Mouse (Mus musculus): Measurements from ENCODE around the gene Comtd1. TPM values are rescaled to one million over a fixed set of nuclear protein-coding genes. Genes with fewer than 3 reads are reported as not detected.

Comtd1 gene
- polyA plus RNA-seq, 1 experiment from 2014 or later, result 19.4 TPM

GRCm38 (mm10) chr14:21812590-21813162, 36.1 kb downstream of the Comtd1 start:
- H3K9ac ChIP-seq (ENCODE audit: low read depth, low read length), result no peak overlapping the region
- 21% methylated on average over 13 of the region's 14 CpGs for WGBS
- H3K36me3 ChIP-seq (ENCODE audit: control insufficient read depth, insufficient read depth, low read length), result no peaks in the 10 kb centered on the region
- no peak overlapping the region for H3K27ac ChIP-seq (replicated peaks; ENCODE audit: low read depth, low read length)
- no peaks in the 10 kb centered on the region for H3K27me3 ChIP-seq (replicated peaks; ENCODE audit: control insufficient read depth, insufficient read depth, low read length)
- H3K4me3 ChIP-seq (ENCODE audit: low read depth, low read length), result no peak overlapping the region
- DNase-seq (ENCODE audit: low spot score) (peak; percentile 77), ATAC-seq (ENCODE audit: low read depth) (no peak)
- H3K9me3 ChIP-seq (ENCODE audit: control insufficient read depth, low read length), result no peaks in the 10 kb centered on the region
- no peaks in the 10 kb centered on the region for H3K4me1 ChIP-seq (ENCODE audit: control insufficient read depth, insufficient read depth, low read length)
- no peak overlapping the region for H3K4me2 ChIP-seq (ENCODE audit: low read depth, low read length)

- no peak for ATAC-seq (ENCODE audit: low read depth)
- WGBS, result 83% methylated on average over 10 of the region's 10 CpGs
- H3K9ac ChIP-seq (ENCODE audit: low read depth, low read length), result no peak overlapping the region
These were observed 36.9 kb downstream of the Comtd1 start for GRCm38 (mm10) chr14:21811744-21812393.

GRCm38 (mm10) chr14:21811301-21811700, 37.5 kb downstream of the Comtd1 start:
- Histone ChIP-seq H3K4me2 (ENCODE audit: low read depth, low read length) (no peak overlapping the region), H3K9ac (ENCODE audit: low read depth, low read length) (no peak overlapping the region), H3K36me3 (ENCODE audit: control insufficient read depth, insufficient read depth, low read length) (no peaks in the 10 kb centered on the region), H3K4me3 (ENCODE audit: low read depth, low read length) (no peak overlapping the region), H3K27me3 (replicated peaks; ENCODE audit: control insufficient read depth, insufficient read depth, low read length) (no peaks in the 10 kb centered on the region), H3K9me3 (ENCODE audit: control insufficient read depth, low read length) (no peaks in the 10 kb centered on the region), H3K27ac (replicated peaks; ENCODE audit: low read depth, low read length) (no peak overlapping the region), H3K4me1 (ENCODE audit: control insufficient read depth, insufficient read depth, low read length) (no peaks in the 10 kb centered on the region)
- WGBS, result 86% methylated on average over 4 of the region's 4 CpGs
- DNase-seq (ENCODE audit: low spot score) (no peak), ATAC-seq (ENCODE audit: low read depth) (no peak)

More at GRCm38 (mm10) chr14:21811744-21812393, 36.9 kb downstream of the Comtd1 start:
- H3K4me2 ChIP-seq (ENCODE audit: low read depth, low read length), result no peak overlapping the region
- no peaks in the 10 kb centered on the region for H3K4me1 ChIP-seq (ENCODE audit: control insufficient read depth, insufficient read depth, low read length)
- no peaks in the 10 kb centered on the region for H3K9me3 ChIP-seq (ENCODE audit: control insufficient read depth, low read length)
- no peak for DNase-seq (ENCODE audit: low spot score)
- no peaks in the 10 kb centered on the region for H3K36me3 ChIP-seq (ENCODE audit: control insufficient read depth, insufficient read depth, low read length)
- no peak overlapping the region for H3K27ac ChIP-seq (replicated peaks; ENCODE audit: low read depth, low read length)
- no peak overlapping the region for H3K4me3 ChIP-seq (ENCODE audit: low read depth, low read length)
- no peaks in the 10 kb centered on the region for H3K27me3 ChIP-seq (replicated peaks; ENCODE audit: control insufficient read depth, insufficient read depth, low read length)

GRCm38 (mm10) chr14:21809418-21809817, 39.4 kb downstream of the Comtd1 start:
- Histone ChIP-seq H3K4me2 (ENCODE audit: low read depth, low read length) (no peak overlapping the region), H3K36me3 (ENCODE audit: control insufficient read depth, insufficient read depth, low read length) (no peaks in the 10 kb centered on the region), H3K27ac (replicated peaks; ENCODE audit: low read depth, low read length) (no peak overlapping the region), H3K4me1 (ENCODE audit: control insufficient read depth, insufficient read depth, low read length) (no peaks in the 10 kb centered on the region), H3K27me3 (replicated peaks; ENCODE audit: control insufficient read depth, insufficient read depth, low read length) (no peaks in the 10 kb centered on the region), H3K9me3 (ENCODE audit: control insufficient read depth, low read length) (no peaks in the 10 kb centered on the region), H3K4me3 (ENCODE audit: low read depth, low read length) (no peak overlapping the region), H3K9ac (ENCODE audit: low read depth, low read length) (no peak overlapping the region)
- DNase-seq (ENCODE audit: low spot score), result no peak
- no peak for ATAC-seq (ENCODE audit: low read depth)
- WGBS, result 79% methylated on average over 2 of the region's 2 CpGs

GRCm38 (mm10) chr14:21808208-21808922, 40.4 kb downstream of the Comtd1 start:
- 83% methylated on average over 8 of the region's 8 CpGs for WGBS
- no peaks in the 10 kb centered on the region for H3K27me3 ChIP-seq (replicated peaks; ENCODE audit: control insufficient read depth, insufficient read depth, low read length)
- no peaks in the 10 kb centered on the region for H3K4me1 ChIP-seq (ENCODE audit: control insufficient read depth, insufficient read depth, low read length)
- DNase-seq (ENCODE audit: low spot score) (no peak), ATAC-seq (ENCODE audit: low read depth) (no peak)
- no peak overlapping the region for H3K27ac ChIP-seq (replicated peaks; ENCODE audit: low read depth, low read length)
- H3K36me3 ChIP-seq (ENCODE audit: control insufficient read depth, insufficient read depth, low read length), result no peaks in the 10 kb centered on the region
- no peaks in the 10 kb centered on the region for H3K9me3 ChIP-seq (ENCODE audit: control insufficient read depth, low read length)
- H3K9ac ChIP-seq (ENCODE audit: low read depth, low read length), result no peak overlapping the region
- H3K4me2 ChIP-seq (ENCODE audit: low read depth, low read length), result no peak overlapping the region
- no peak overlapping the region for H3K4me3 ChIP-seq (ENCODE audit: low read depth, low read length)

GRCm38 (mm10) chr14:21806631-21807160, 42.1 kb downstream of the Comtd1 start:
- Histone ChIP-seq H3K27ac (replicated peaks; ENCODE audit: low read depth, low read length) (no peak overlapping the region), H3K4me3 (ENCODE audit: low read depth, low read length) (no peak overlapping the region), H3K36me3 (ENCODE audit: control insufficient read depth, insufficient read depth, low read length) (no peaks in the 10 kb centered on the region), H3K4me2 (ENCODE audit: low read depth, low read length) (no peak overlapping the region), H3K9ac (ENCODE audit: low read depth, low read length) (no peak overlapping the region), H3K27me3 (replicated peaks; ENCODE audit: control insufficient read depth, insufficient read depth, low read length) (no peaks in the 10 kb centered on the region), H3K9me3 (ENCODE audit: control insufficient read depth, low read length) (no peaks in the 10 kb centered on the region), H3K4me1 (ENCODE audit: control insufficient read depth, insufficient read depth, low read length) (no peaks in the 10 kb centered on the region)
- DNase-seq (ENCODE audit: low spot score), result no peak
- WGBS, result 81% methylated on average over 3 of the region's 3 CpGs
- no peak for ATAC-seq (ENCODE audit: low read depth)

- H3K36me3 ChIP-seq (ENCODE audit: control insufficient read depth, insufficient read depth, low read length), result no peaks in the 10 kb centered on the region
- 82% methylated on average over 2 of the region's 2 CpGs for WGBS
These were observed 42.6 kb downstream of the Comtd1 start for GRCm38 (mm10) chr14:21806203-21806602.

GRCm38 (mm10) chr14:21802543-21803206, 46.1 kb downstream of the Comtd1 start:
- no peak overlapping the region for H3K4me3 ChIP-seq (ENCODE audit: low read depth, low read length)
- H3K4me1 ChIP-seq (ENCODE audit: control insufficient read depth, insufficient read depth, low read length), result no peaks in the 10 kb centered on the region
- no peak for ATAC-seq (ENCODE audit: low read depth)
- H3K9me3 ChIP-seq (ENCODE audit: control insufficient read depth, low read length), result no peaks in the 10 kb centered on the region
- no peak for DNase-seq (ENCODE audit: low spot score)
- 0 out of 2 replicates have a peak, but pooled peaks cover 5% of the 10 kb centered on the region for H3K36me3 ChIP-seq (ENCODE audit: control insufficient read depth, insufficient read depth, low read length)
- WGBS, result 90% methylated on average over 6 of the region's 6 CpGs
- no peak overlapping the region for H3K9ac ChIP-seq (ENCODE audit: low read depth, low read length)
- no peak overlapping the region for H3K4me2 ChIP-seq (ENCODE audit: low read depth, low read length)
- no peaks in the 10 kb centered on the region for H3K27me3 ChIP-seq (replicated peaks; ENCODE audit: control insufficient read depth, insufficient read depth, low read length)
- no peak overlapping the region for H3K27ac ChIP-seq (replicated peaks; ENCODE audit: low read depth, low read length)

More at GRCm38 (mm10) chr14:21806203-21806602, 42.6 kb downstream of the Comtd1 start:
- no peaks in the 10 kb centered on the region for H3K9me3 ChIP-seq (ENCODE audit: control insufficient read depth, low read length)
- H3K4me2 ChIP-seq (ENCODE audit: low read depth, low read length), result no peak overlapping the region
- no peak overlapping the region for H3K4me3 ChIP-seq (ENCODE audit: low read depth, low read length)
- no peaks in the 10 kb centered on the region for H3K27me3 ChIP-seq (replicated peaks; ENCODE audit: control insufficient read depth, insufficient read depth, low read length)
- DNase-seq (ENCODE audit: low spot score), result no peak
- H3K4me1 ChIP-seq (ENCODE audit: control insufficient read depth, insufficient read depth, low read length), result no peaks in the 10 kb centered on the region
- H3K9ac ChIP-seq (ENCODE audit: low read depth, low read length), result no peak overlapping the region
- ATAC-seq (ENCODE audit: low read depth), result no peak
- H3K27ac ChIP-seq (replicated peaks; ENCODE audit: low read depth, low read length), result no peak overlapping the region
